9 mouse cellular contexts compared by ENCODE assay signal in genomic region chr7:44901230-44901722, GRCm38 (mm10). TPM values are rescaled to one million over a fixed set of nuclear protein-coding genes. Genes with fewer than 3 reads are reported as not detected.
DNase-seq lines count a peak whose midpoint lies in the region; ATAC-seq and TF ChIP-seq lines count a peak whose summit lies in the region.
"Had no signal": no experiment of that assay in that cellular context is flagged by ENCODE, and none has a peak within 500 bp of the region (broad histone marks: within the 10 kb centered on the region; RNA-seq: fewer than 3 reads in every experiment).

No protein-coding gene starts in this region.

- no peak for DNase-seq in testis, postnatal 14 days (ENCODE audit: low spot score)
- DNase-seq in embryo, embryonic 9.5 days (ENCODE audit: extremely low spot score) = peak; percentile 85
- DNase-seq in hindbrain, postnatal 0 days (ENCODE audit: low spot score) = peak; percentile 65
- DNase-seq in lung, adult 18-20 months = peak; percentile 43 to 50
- DNase-seq in gastrocnemius, postnatal 25 days = no peak
- no peak for DNase-seq in adipocyte (ENCODE audit: low spot score)

- no peak; the same call in 1 of the 2 replicates for TF ChIP-seq POLR2A in testis, adult 2 months (IDR thresholded peaks at IDR 0.05; ENCODE audit: control insufficient read depth, low read depth, low read length)

- 27% methylated on average over 21 of the region's 21 CpGs for WGBS in hindbrain, postnatal 0 days
- 25% methylated on average over 21 of the region's 21 CpGs for WGBS in neural tube, embryonic 15.5 days

- H3K4me3 ChIP-seq in testis, adult 2 months (ENCODE audit: control insufficient read depth, low read depth, low read length) = peak overlapping the region; percentile 53
- no peak overlapping the region for H3K4me3 ChIP-seq in hindbrain, postnatal 0 days (ENCODE audit: low read length)
- H3K4me3 ChIP-seq in neural tube, embryonic 15.5 days (replicated peaks) = 0 out of 2 replicates have a peak overlapping the region, but pooled peaks have one; percentile 1

- no peaks in the 10 kb centered on the region for H3K9me3 ChIP-seq in hindbrain, postnatal 0 days (ENCODE audit: low read length)
- H3K9me3 ChIP-seq in neural tube, embryonic 15.5 days (replicated peaks) = no peaks in the 10 kb centered on the region

- H3K4me2 ChIP-seq in hindbrain, postnatal 0 days (ENCODE audit: low read depth, low read length) = peak overlapping the region; percentile 39
- H3K4me2 ChIP-seq in neural tube, embryonic 15.5 days = peak overlapping the region; percentile 43

- no peaks in the 10 kb centered on the region; the same call in 1 of the 2 replicates for H3K36me3 ChIP-seq in testis, adult 2 months (ENCODE audit: control insufficient read depth, insufficient read depth, low read length)
- H3K36me3 ChIP-seq in hindbrain, postnatal 0 days (ENCODE audit: insufficient read depth, low read length) = peaks cover 58% of the 10 kb centered on the region
- peaks cover 67% of the 10 kb centered on the region for H3K36me3 ChIP-seq in neural tube, embryonic 15.5 days

- no peak overlapping the region for H3K9ac ChIP-seq in hindbrain, postnatal 0 days (replicated peaks; ENCODE audit: low read length)
- H3K9ac ChIP-seq in neural tube, embryonic 15.5 days (replicated peaks) = no peak overlapping the region

- peaks cover 22% of the 10 kb centered on the region for H3K4me1 ChIP-seq in testis, adult 2 months (ENCODE audit: control insufficient read depth, insufficient read depth, low read length)
- H3K4me1 ChIP-seq in hindbrain, postnatal 0 days (ENCODE audit: insufficient read depth, low read length) = peaks cover 18% of the 10 kb centered on the region; the same call in 1 of the 2 replicates
- H3K4me1 ChIP-seq in neural tube, embryonic 15.5 days = peaks cover 25% of the 10 kb centered on the region

- ATAC-seq in hindbrain, postnatal 0 days = peak; percentile 36; the same call in 1 of the 2 replicates
- no peak for ATAC-seq in neural tube, embryonic 15.5 days (ENCODE audit: low FRiP score)

- H3K27me3 ChIP-seq in testis, adult 2 months (ENCODE audit: control insufficient read depth, insufficient read depth, low read length) = no peaks in the 10 kb centered on the region
- no peaks in the 10 kb centered on the region for H3K27me3 ChIP-seq in hindbrain, postnatal 0 days (ENCODE audit: insufficient read depth, low read length)
- H3K27me3 ChIP-seq in neural tube, embryonic 15.5 days (replicated peaks) = no peaks in the 10 kb centered on the region

- no peak for TF ChIP-seq CTCF in testis, adult 2 months (IDR thresholded peaks at IDR 0.05; ENCODE audit: control insufficient read depth, insufficient read depth, insufficient replicate concordance, low read depth, low read length)
- peak; percentile 47 for TF ChIP-seq CTCF in hindbrain, postnatal 0 days (IDR thresholded peaks at IDR 0.05; ENCODE audit: low read depth)

- H3K27ac ChIP-seq in testis, adult 2 months (ENCODE audit: control insufficient read depth, insufficient read depth, low read depth, low read length) = 0 out of 2 replicates have a peak overlapping the region, but pooled peaks have one; percentile 12
- peak overlapping the region; percentile 48 for H3K27ac ChIP-seq in hindbrain, postnatal 0 days
- 0 out of 2 replicates have a peak overlapping the region, but pooled peaks have one; percentile 43 for H3K27ac ChIP-seq in neural tube, embryonic 15.5 days (replicated peaks)

RNA-seq across cellular contexts. Expression of gene Fuz, which starts 5.4 kb away (rescaled TPM):
- 39.2 and 40.0 TPM in 2 replicates for polyA plus RNA-seq in testis, adult 2 months (2012; rRNA removed)
- 27.8 and 29.8 TPM in 2 replicates for total RNA-seq in hindbrain, postnatal 0 days (2014; rRNA removed)
- polyA plus RNA-seq in hindbrain, postnatal 0 days (2015; fragmentation: Nextera tagmentation; extraction: Ambion mirVana) = 14.5 and 14.9 TPM in 2 replicates
- polyA plus RNA-seq in neural tube, embryonic 15.5 days (2015; fragmentation: Nextera tagmentation; extraction: Ambion mirVana) = 15.1 and 15.8 TPM in 2 replicates
- total RNA-seq in gastrocnemius, postnatal 25 days (2021) = 10 to 100 TPM; 16.1 to 17.3 TPM

RNA-seq across cellular contexts. Expression of gene Med25, which starts 8.8 kb away (rescaled TPM):
- polyA plus RNA-seq in testis, adult 2 months (2012; rRNA removed) = 143 and 206 TPM in 2 replicates
- 193 and 194 TPM in 2 replicates for total RNA-seq in hindbrain, postnatal 0 days (2014; rRNA removed)
- polyA plus RNA-seq in hindbrain, postnatal 0 days (2015; fragmentation: Nextera tagmentation; extraction: Ambion mirVana) = 121 and 123 TPM in 2 replicates
- 136 and 141 TPM in 2 replicates for polyA plus RNA-seq in neural tube, embryonic 15.5 days (2015; fragmentation: Nextera tagmentation; extraction: Ambion mirVana)
- total RNA-seq in gastrocnemius, postnatal 25 days (2021) = 10 to 100 TPM; 50.9 to 51.2 TPM

RNA-seq across cellular contexts. Expression of gene Ap2a1, which starts 28.0 kb away (rescaled TPM):
- polyA plus RNA-seq in testis, adult 2 months (2012; rRNA removed) = 323 and 343 TPM in 2 replicates
- total RNA-seq in hindbrain, postnatal 0 days (2014; rRNA removed) = 251 and 255 TPM in 2 replicates
- 113 and 115 TPM in 2 replicates for polyA plus RNA-seq in hindbrain, postnatal 0 days (2015; fragmentation: Nextera tagmentation; extraction: Ambion mirVana)
- polyA plus RNA-seq in neural tube, embryonic 15.5 days (2015; fragmentation: Nextera tagmentation; extraction: Ambion mirVana) = 122 and 126 TPM in 2 replicates
- 10 to 100 TPM; 57.1 to 57.2 TPM for total RNA-seq in gastrocnemius, postnatal 25 days (2021)

RNA-seq across cellular contexts. Expression of gene Ptov1, which starts 31.7 kb away (rescaled TPM):
- 171 and 187 TPM in 2 replicates for polyA plus RNA-seq in testis, adult 2 months (2012; rRNA removed)
- 524 and 597 TPM in 2 replicates for total RNA-seq in hindbrain, postnatal 0 days (2014; rRNA removed)
- polyA plus RNA-seq in hindbrain, postnatal 0 days (2015; fragmentation: Nextera tagmentation; extraction: Ambion mirVana) = 416 and 438 TPM in 2 replicates
- polyA plus RNA-seq in neural tube, embryonic 15.5 days (2015; fragmentation: Nextera tagmentation; extraction: Ambion mirVana) = 433 and 459 TPM in 2 replicates
- total RNA-seq in gastrocnemius, postnatal 25 days (2021) = 100 to 1,000 TPM; 116 to 125 TPM

RNA-seq across cellular contexts. Expression of gene Tsks, which starts 41.7 kb away (rescaled TPM):
- 1,042 and 1,092 TPM in 2 replicates for polyA plus RNA-seq in testis, adult 2 months (2012; rRNA removed)
- total RNA-seq in hindbrain, postnatal 0 days (2014; rRNA removed) = not detected in 2 replicates
- 0.25 and 0.40 TPM in 2 replicates for polyA plus RNA-seq in hindbrain, postnatal 0 days (2015; fragmentation: Nextera tagmentation; extraction: Ambion mirVana)
- polyA plus RNA-seq in neural tube, embryonic 15.5 days (2015; fragmentation: Nextera tagmentation; extraction: Ambion mirVana) = 0.14 and 0.24 TPM in 2 replicates
- total RNA-seq in gastrocnemius, postnatal 25 days (2021) = not detected
- polyA plus RNA-seq: large intestine, adult 2 months had no signal

Comparison
In these comparisons a context has a peak if more than half of its experiments do, and no peak if none do; other contexts are left out.
1. DNase-seq: peak in embryo, embryonic 9.5 days (single experiment), hindbrain, postnatal 0 days (single experiment) and lung, adult 18-20 months (2 of 2); none in testis, postnatal 14 days (single experiment), gastrocnemius, postnatal 25 days (single experiment) and adipocyte (single experiment).
2. Peak in every context shown above with its lines, with median percentiles within 50 percentile points of each other: H3K27ac ChIP-seq.